ENCODE assay signal across 18 mouse cellular contexts in genomic region chr9:79918325-79919117, GRCm38 (mm10).
DNase-seq lines count a peak whose midpoint lies in the region; ATAC-seq and TF ChIP-seq lines count a peak whose summit lies in the region.
"Had no signal": no experiment of that assay in that cellular context is flagged by ENCODE, and none has a peak within 500 bp of the region (broad histone marks: within the 10 kb centered on the region; RNA-seq: fewer than 3 reads in every experiment).

No protein-coding gene starts in this region.

- H3K27ac ChIP-seq in gastrocnemius, adult 2 months: peak overlapping the region; percentile 80
- H3K27ac ChIP-seq in heart, embryonic 15.5 days: peak overlapping the region; percentile 82
- H3K27ac ChIP-seq in midbrain, embryonic 14.5 days (replicated peaks; ENCODE audit: low read depth, low read length): no peak overlapping the region
- H3K27ac ChIP-seq in midbrain, embryonic 15.5 days: no peak overlapping the region
- H3K27ac ChIP-seq in layer of hippocampus, adult 2 months: no peak overlapping the region
- H3K27ac ChIP-seq: embryonic facial prominence, embryonic 12.5 days; forebrain, embryonic 13.5 days; kidney, postnatal 0 days had no signal

- WGBS in heart, embryonic 15.5 days: 67% methylated on average over 10 of the region's 10 CpGs
- 73% methylated on average over 10 of the region's 10 CpGs for WGBS in midbrain, embryonic 14.5 days
- WGBS in midbrain, embryonic 15.5 days: 63% methylated on average over 10 of the region's 10 CpGs

- H3K4me1 ChIP-seq in heart, embryonic 15.5 days (replicated peaks): peaks cover 55% of the 10 kb centered on the region
- H3K4me1 ChIP-seq in midbrain, embryonic 14.5 days (ENCODE audit: control insufficient read depth, insufficient read depth, low read length): no peaks in the 10 kb centered on the region
- H3K4me1 ChIP-seq in midbrain, embryonic 15.5 days: no peaks in the 10 kb centered on the region

- intact Hi-C loops in gastrocnemius, adult 2 months (cut with DNase I): no loop called here

- ATAC-seq in heart, embryonic 15.5 days (replicated peaks; ENCODE audit: insufficient number of reproducible peaks, insufficient read depth, low FRiP score, low read depth): no peak
- ATAC-seq in midbrain, embryonic 14.5 days (ENCODE audit: low FRiP score, low TSS enrichment): no peak
- no peak for ATAC-seq in midbrain, embryonic 15.5 days (replicated peaks)
- peak; percentile 7; the same call in 1 of the 2 replicates for ATAC-seq in megakaryocyte progenitor cell, adult 5-6 weeks (replicated peaks; ENCODE audit: poor library complexity)
- ATAC-seq: forebrain, embryonic 13.5 days; hindbrain, embryonic 16.5 days; liver, postnatal 0 days had no signal

- no peak overlapping the region for H3K4me3 ChIP-seq in gastrocnemius, adult 2 months
- no peak overlapping the region for H3K4me3 ChIP-seq in heart, embryonic 15.5 days
- H3K4me3 ChIP-seq in midbrain, embryonic 14.5 days (replicated peaks; ENCODE audit: low read depth, low read length): no peak overlapping the region
- H3K4me3 ChIP-seq in midbrain, embryonic 15.5 days: no peak overlapping the region
- H3K4me3 ChIP-seq in layer of hippocampus, adult 2 months: no peak overlapping the region
- H3K4me3 ChIP-seq: embryonic facial prominence, embryonic 12.5 days; erythroblast, embryonic 14.5 days; forebrain, embryonic 13.5 days had no signal

- H3K36me3 ChIP-seq in heart, embryonic 15.5 days: peaks cover 4% of the 10 kb centered on the region; the same call in 1 of the 2 replicates
- H3K36me3 ChIP-seq in midbrain, embryonic 14.5 days (ENCODE audit: control insufficient read depth, insufficient read depth, low read length): no peaks in the 10 kb centered on the region
- H3K36me3 ChIP-seq in midbrain, embryonic 15.5 days (replicated peaks): no peaks in the 10 kb centered on the region
- H3K36me3 ChIP-seq: embryonic facial prominence, embryonic 12.5 days had no signal

- H3K27me3 ChIP-seq in heart, embryonic 15.5 days: no peaks in the 10 kb centered on the region
- H3K27me3 ChIP-seq in midbrain, embryonic 14.5 days (ENCODE audit: control insufficient read depth, insufficient read depth, low read length): no peaks in the 10 kb centered on the region
- no peaks in the 10 kb centered on the region for H3K27me3 ChIP-seq in midbrain, embryonic 15.5 days (replicated peaks)
- H3K27me3 ChIP-seq: embryonic facial prominence, embryonic 12.5 days; forebrain, embryonic 13.5 days had no signal

- no peak overlapping the region for H3K9ac ChIP-seq in heart, embryonic 15.5 days
- no peak overlapping the region for H3K9ac ChIP-seq in midbrain, embryonic 14.5 days (replicated peaks; ENCODE audit: low read length)
- H3K9ac ChIP-seq in midbrain, embryonic 15.5 days: no peak overlapping the region
- H3K9ac ChIP-seq: embryonic facial prominence, embryonic 12.5 days; forebrain, embryonic 13.5 days; liver, postnatal 0 days had no signal

- DNase-seq in gastrocnemius, adult 2 months: no peak
- no peak for DNase-seq in gastrocnemius, postnatal 25 days
- DNase-seq in heart, adult 8-10 months (ENCODE audit: low spot score): no peak
- peak; percentile 29 for DNase-seq in midbrain, embryonic 14.5 days
- DNase-seq in layer of hippocampus, adult 2 months (ENCODE audit: low spot score in 2 of 2): no peak
- DNase-seq: B cell, adult 2 months; cerebellum, adult 8-10 months; kidney, adult 11 months; liver, postnatal 0 days; right cerebral cortex, adult 18-20 months had no signal

- 0 out of 2 replicates have a peak overlapping the region, but pooled peaks have one; percentile 56 for H3K4me2 ChIP-seq in heart, embryonic 15.5 days
- H3K4me2 ChIP-seq in midbrain, embryonic 14.5 days (ENCODE audit: low read length): no peak overlapping the region
- H3K4me2 ChIP-seq in midbrain, embryonic 15.5 days: no peak overlapping the region
- H3K4me2 ChIP-seq: embryonic facial prominence, embryonic 12.5 days; forebrain, embryonic 13.5 days had no signal

- H3K9me3 ChIP-seq in heart, embryonic 15.5 days (replicated peaks): no peaks in the 10 kb centered on the region
- no peaks in the 10 kb centered on the region for H3K9me3 ChIP-seq in midbrain, embryonic 14.5 days (ENCODE audit: control insufficient read depth, low read length)
- H3K9me3 ChIP-seq in midbrain, embryonic 15.5 days: no peaks in the 10 kb centered on the region
- H3K9me3 ChIP-seq: embryonic facial prominence, embryonic 12.5 days; forebrain, embryonic 13.5 days had no signal

- no peak for TF ChIP-seq CTCF in gastrocnemius, adult 2 months (IDR thresholded peaks at IDR 0.05)
- TF ChIP-seq CTCF in layer of hippocampus, adult 2 months (conservative IDR thresholded peaks at IDR 0.05): no peak

Comparison
In these comparisons a context has a peak if more than half of its experiments do, and no peak if none do; other contexts are left out.
1. H3K27ac ChIP-seq: peak in gastrocnemius, adult 2 months (single experiment) and heart, embryonic 15.5 days (single experiment); none in midbrain, embryonic 14.5 days (single experiment), midbrain, embryonic 15.5 days (single experiment) and layer of hippocampus, adult 2 months (single experiment).